ENCODE assay signal across 23 mouse cellular contexts in genomic region chr12:102607066-102607465, GRCm38 (mm10). TPM values are rescaled to one million over a fixed set of nuclear protein-coding genes. Genes with fewer than 3 reads are reported as not detected.
DNase-seq lines count a peak whose midpoint lies in the region; ATAC-seq and TF ChIP-seq lines count a peak whose summit lies in the region.
"Had no signal": no experiment of that assay in that cellular context is flagged by ENCODE, and none has a peak within 500 bp of the region (broad histone marks: within the 10 kb centered on the region; RNA-seq: fewer than 3 reads in every experiment).

No protein-coding gene starts in this region.

- no peak for TF ChIP-seq EP300 in lung, postnatal 0 days (IDR thresholded peaks at IDR 0.05)

- WGBS in lung, postnatal 0 days = 76% methylated on average over 8 of the region's 8 CpGs

- peak; percentile 87 for ATAC-seq in lung, postnatal 0 days
- ATAC-seq: CD4-positive, CD25-positive, alpha-beta regulatory T cell, adult 4 months; forebrain, embryonic 13.5 days; forebrain, embryonic 15.5 days; forebrain, postnatal 0 days had no signal

- no peaks in the 10 kb centered on the region for H3K9me3 ChIP-seq in lung, postnatal 0 days (ENCODE audit: low read length)
- H3K9me3 ChIP-seq: embryonic facial prominence, embryonic 10.5 days; embryonic facial prominence, embryonic 12.5 days; forebrain, embryonic 13.5 days; forebrain, embryonic 15.5 days had no signal

- no peaks in the 10 kb centered on the region for H3K27me3 ChIP-seq in lung, postnatal 0 days (replicated peaks; ENCODE audit: insufficient read depth, low read length)
- H3K27me3 ChIP-seq: CH12.LX; embryonic facial prominence, embryonic 12.5 days; forebrain, embryonic 13.5 days; forebrain, embryonic 15.5 days had no signal

- DNase-seq in lung, adult 18-20 months = peak; percentile 54 to 63
- no peak for DNase-seq in lung, postnatal 25 days (ENCODE audit: low spot score)
- DNase-seq in lung, postnatal 0 days (ENCODE audit: low spot score) = peak; percentile 65
- DNase-seq in lung, postnatal 10 days = no peak
- peak; percentile 30 for DNase-seq in ZHBTc4 (ENCODE audit: low read depth, low spot score)
- no peak for DNase-seq in spleen, adult 12 weeks (ENCODE audit: low spot score)
- DNase-seq in adrenal gland, adult (ENCODE audit: inconsistent age in 2 of 2, low spot score in 1 of 2) = no peak
- DNase-seq: adrenal gland, adult 8-10 months; adrenal gland, postnatal 14 days; adrenal gland, postnatal 36 days; B cell, adult 2 months; cerebellum, adult 11-12 months; cerebellum, adult 2 months; cerebellum, adult 9-10 months; cerebellum, postnatal 10 days; cerebellum, postnatal 25 days; forebrain, postnatal 0 days had no signal

- H3K27ac ChIP-seq in lung, postnatal 0 days (ENCODE audit: low read length) = no peak overlapping the region
- H3K27ac ChIP-seq: embryonic facial prominence, embryonic 10.5 days; embryonic facial prominence, embryonic 12.5 days; forebrain, embryonic 13.5 days; forebrain, embryonic 15.5 days had no signal

- H3K36me3 ChIP-seq in lung, postnatal 0 days (ENCODE audit: insufficient read depth, low read length) = no peaks in the 10 kb centered on the region

- no peak overlapping the region for H3K4me3 ChIP-seq in lung, postnatal 0 days (ENCODE audit: low read depth, low read length)
- H3K4me3 ChIP-seq: embryonic facial prominence, embryonic 10.5 days; embryonic facial prominence, embryonic 12.5 days; forebrain, embryonic 13.5 days; forebrain, embryonic 15.5 days had no signal

- H3K4me2 ChIP-seq in lung, postnatal 0 days (replicated peaks; ENCODE audit: low read depth, low read length) = no peak overlapping the region
- H3K4me2 ChIP-seq: embryonic facial prominence, embryonic 12.5 days; forebrain, embryonic 13.5 days; forebrain, embryonic 15.5 days had no signal

- TF ChIP-seq CTCF in lung, postnatal 0 days (IDR thresholded peaks at IDR 0.05) = peak; percentile 59

- H3K9ac ChIP-seq in lung, postnatal 0 days (replicated peaks; ENCODE audit: low read depth) = no peak overlapping the region
- H3K9ac ChIP-seq: embryonic facial prominence, embryonic 12.5 days; forebrain, embryonic 13.5 days; forebrain, embryonic 15.5 days; forebrain, postnatal 0 days had no signal

- H3K4me1 ChIP-seq in lung, postnatal 0 days (ENCODE audit: insufficient read depth, low read depth, low read length) = no peaks in the 10 kb centered on the region

RNA-seq across cellular contexts. Expression of gene Chga, which starts 52.3 kb away (rescaled TPM):
- 0.49 and 0.54 TPM in 2 replicates for polyA plus RNA-seq in lung, postnatal 0 days (2015; fragmentation: Nextera tagmentation; extraction: Ambion mirVana)
- polyA plus RNA-seq: CD4-positive, CD25-positive, alpha-beta regulatory T cell, adult 4 months had no signal

Comparison
In these comparisons a context has a peak if more than half of its experiments do, and no peak if none do; other contexts are left out.
1. DNase-seq: peak in lung, adult 18-20 months (2 of 2), lung, postnatal 0 days (single experiment) and ZHBTc4 (single experiment); none in lung, postnatal 25 days (single experiment), lung, postnatal 10 days (single experiment), spleen, adult 12 weeks (single experiment) and adrenal gland, adult (0 of 2).